20 mouse cellular contexts compared by ENCODE assay signal in the genomic region with DNA sequence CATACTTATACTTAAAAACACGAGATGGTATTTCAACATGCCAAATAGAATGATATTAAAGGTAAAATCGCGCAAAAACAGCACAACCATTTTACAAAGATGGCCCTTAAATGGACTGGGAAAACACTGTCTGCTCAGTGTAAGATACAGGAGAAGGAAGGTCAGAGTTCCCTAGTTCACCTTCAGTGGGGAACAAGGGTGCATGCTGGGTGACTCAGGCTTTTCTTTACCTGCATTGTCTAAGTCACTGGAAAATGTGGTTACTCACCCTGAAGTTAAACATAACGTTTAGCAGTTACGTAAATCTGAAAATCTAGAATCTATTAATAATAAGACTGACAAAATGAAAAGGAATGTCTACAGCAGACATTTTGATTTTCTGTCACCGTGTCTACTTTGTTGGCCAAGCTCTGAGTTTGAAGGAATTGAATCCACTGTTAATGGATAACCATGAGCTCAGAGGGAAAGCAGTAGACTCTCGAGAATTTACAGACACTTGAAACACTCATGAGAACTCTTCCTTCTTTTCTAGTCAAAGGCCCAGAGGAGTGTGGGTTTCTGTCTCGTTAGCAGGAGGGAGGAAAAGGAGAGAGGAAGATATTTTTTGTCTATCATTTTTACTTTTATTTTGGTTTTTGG.
DNase-seq lines count a peak whose midpoint lies in the region; ATAC-seq lines count a peak whose summit lies in the region.
"Had no signal": no experiment of that assay in that cellular context is flagged by ENCODE, and none has a peak within 500 bp of the region (broad histone marks: within the 10 kb centered on the region; RNA-seq: fewer than 3 reads in every experiment).

No protein-coding gene starts in this region.

- no peak overlapping the region for H3K4me3 ChIP-seq in lung, embryonic 16.5 days (ENCODE audit: low read length)
- no peak overlapping the region for H3K4me3 ChIP-seq in stomach, embryonic 14.5 days (ENCODE audit: low read depth, low read length)
- H3K4me3 ChIP-seq: embryonic facial prominence, embryonic 12.5 days; forebrain, embryonic 15.5 days; heart, adult 2 months; heart, embryonic 15.5 days; hindbrain, embryonic 10.5 days had no signal

- no peaks in the 10 kb centered on the region for H3K4me1 ChIP-seq in lung, embryonic 16.5 days (replicated peaks; ENCODE audit: control insufficient read depth, insufficient read depth, low read length)
- 0 out of 2 replicates have a peak, but pooled peaks cover 3% of the 10 kb centered on the region for H3K4me1 ChIP-seq in stomach, embryonic 14.5 days (ENCODE audit: control insufficient read depth, insufficient read depth, low read length)
- H3K4me1 ChIP-seq: embryonic facial prominence, embryonic 12.5 days; heart, embryonic 15.5 days had no signal

- H3K9ac ChIP-seq in lung, embryonic 16.5 days (ENCODE audit: low read length): no peak overlapping the region
- no peak overlapping the region for H3K9ac ChIP-seq in stomach, embryonic 14.5 days (replicated peaks; ENCODE audit: low read depth, low read length)
- H3K9ac ChIP-seq: embryonic facial prominence, embryonic 12.5 days; forebrain, embryonic 15.5 days; heart, embryonic 15.5 days; hindbrain, embryonic 14.5 days had no signal

- WGBS in lung, embryonic 16.5 days: 60% methylated on average over 8 of the region's 8 CpGs
- WGBS in stomach, embryonic 14.5 days: 60% methylated on average over 8 of the region's 8 CpGs

- H3K4me2 ChIP-seq in lung, embryonic 16.5 days (ENCODE audit: low read depth, low read length): no peak overlapping the region
- no peak overlapping the region for H3K4me2 ChIP-seq in stomach, embryonic 14.5 days (replicated peaks; ENCODE audit: low read depth, low read length)
- H3K4me2 ChIP-seq: embryonic facial prominence, embryonic 12.5 days; forebrain, embryonic 15.5 days; heart, embryonic 11.5 days; heart, embryonic 15.5 days; hindbrain, embryonic 14.5 days had no signal

- no peaks in the 10 kb centered on the region for H3K9me3 ChIP-seq in lung, embryonic 16.5 days (ENCODE audit: control insufficient read depth, low read length)
- H3K9me3 ChIP-seq in stomach, embryonic 14.5 days (ENCODE audit: control insufficient read depth, low read depth, low read length): no peaks in the 10 kb centered on the region
- H3K9me3 ChIP-seq: embryonic facial prominence, embryonic 12.5 days; forebrain, embryonic 15.5 days; heart, embryonic 15.5 days; hindbrain, embryonic 10.5 days had no signal

- intact Hi-C loops in heart, postnatal 25 days (cut with DNase I): no loop called here

- no peaks in the 10 kb centered on the region for H3K36me3 ChIP-seq in lung, embryonic 16.5 days (ENCODE audit: control insufficient read depth, insufficient read depth, low read length)
- no peaks in the 10 kb centered on the region for H3K36me3 ChIP-seq in stomach, embryonic 14.5 days (ENCODE audit: control insufficient read depth, insufficient read depth, low read length)
- H3K36me3 ChIP-seq: embryonic facial prominence, embryonic 12.5 days; forebrain, embryonic 15.5 days; heart, embryonic 15.5 days; hindbrain, embryonic 10.5 days had no signal

- ATAC-seq in lung, embryonic 16.5 days (ENCODE audit: low read depth): 0 out of 2 replicates have a peak, but pooled peaks have one; percentile 57
- ATAC-seq in stomach, embryonic 14.5 days (ENCODE audit: insufficient number of reproducible peaks, insufficient read depth, low FRiP score, low read depth): peak; percentile 78; the same call in 1 of the 2 replicates
- ATAC-seq: forebrain, embryonic 15.5 days had no signal

- no peak overlapping the region for H3K27ac ChIP-seq in lung, embryonic 16.5 days (ENCODE audit: low read length)
- H3K27ac ChIP-seq in stomach, embryonic 14.5 days (ENCODE audit: low read length): no peak overlapping the region
- H3K27ac ChIP-seq: embryonic facial prominence, embryonic 12.5 days; forebrain, embryonic 15.5 days; heart, adult 2 months; heart, embryonic 15.5 days; hindbrain, embryonic 10.5 days; hindbrain, embryonic 14.5 days had no signal

- DNase-seq in heart, adult 11 months: peak; percentile 24
- no peak for DNase-seq in heart, postnatal 25 days (ENCODE audit: low spot score)
- no peak for DNase-seq in lung, postnatal 4 days
- no peak for DNase-seq in adrenal gland, adult (ENCODE audit: inconsistent age in 2 of 2, low spot score in 1 of 2)
- DNase-seq in frontal cortex, postnatal 36 days (ENCODE audit: low spot score in 2 of 2): no peak
- DNase-seq: adrenal gland, postnatal 10 days; cerebellum, adult 11 months; cerebellum, adult 8-10 months; cerebellum, postnatal 14 days; gastrocnemius, postnatal 10 days; heart, adult 2 months; heart, postnatal 14 days had no signal

- no peaks in the 10 kb centered on the region for H3K27me3 ChIP-seq in lung, embryonic 16.5 days (ENCODE audit: control insufficient read depth, insufficient read depth, low read depth, low read length)
- no peaks in the 10 kb centered on the region for H3K27me3 ChIP-seq in stomach, embryonic 14.5 days (ENCODE audit: control insufficient read depth, insufficient read depth, low read length)
- H3K27me3 ChIP-seq: embryonic facial prominence, embryonic 12.5 days; forebrain, embryonic 15.5 days; heart, embryonic 15.5 days had no signal
